9 mouse cellular contexts compared by ENCODE assay signal in the genomic region with DNA sequence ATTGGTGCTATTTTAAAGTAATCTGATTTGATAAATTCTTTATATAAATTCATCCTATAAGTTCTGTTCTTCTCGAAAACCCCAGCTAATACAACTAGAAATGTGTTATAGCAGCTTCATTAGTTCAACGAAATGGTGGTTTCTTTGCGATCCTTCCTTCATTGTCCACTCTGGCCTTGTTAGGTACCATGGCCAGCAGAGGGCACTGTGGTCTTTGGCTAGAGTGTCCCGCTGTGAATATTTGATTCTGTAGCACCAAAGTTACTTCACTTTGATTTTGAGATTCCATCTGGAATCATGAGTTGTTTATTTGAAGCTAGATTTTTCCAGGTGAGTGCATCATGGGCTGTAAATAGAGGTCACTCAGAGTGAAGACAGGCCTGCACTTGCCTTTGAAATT.
DNase-seq lines count a peak whose midpoint lies in the region; ATAC-seq and TF ChIP-seq lines count a peak whose summit lies in the region.
"Had no signal": no experiment of that assay in that cellular context is flagged by ENCODE, and none has a peak within 500 bp of the region (broad histone marks: within the 10 kb centered on the region; RNA-seq: fewer than 3 reads in every experiment).

No protein-coding gene starts in this region.

- no peak for TF ChIP-seq EP300 in MEL (IDR thresholded peaks at IDR 0.05; ENCODE audit: low read depth in 1 of 2, low read length in 2 of 2)

- H3K27me3 ChIP-seq in hindbrain, embryonic 11.5 days (ENCODE audit: control insufficient read depth, insufficient read depth, low read length): no peaks in the 10 kb centered on the region
- no peaks in the 10 kb centered on the region for H3K27me3 ChIP-seq in hindbrain, embryonic 13.5 days
- H3K27me3 ChIP-seq in MEL (ENCODE audit: control insufficient read depth in 1 of 2, insufficient read depth in 2 of 2, low read length in 2 of 2): no peaks in the 10 kb centered on the region

- no peaks in the 10 kb centered on the region for H3K9me3 ChIP-seq in hindbrain, embryonic 11.5 days (ENCODE audit: control insufficient read depth, low read length)
- H3K9me3 ChIP-seq in hindbrain, embryonic 13.5 days: no peaks in the 10 kb centered on the region
- H3K9me3 ChIP-seq in MEL (replicated peaks; ENCODE audit: insufficient read depth, low read length): no peaks in the 10 kb centered on the region
- H3K9me3 ChIP-seq: embryonic facial prominence, embryonic 13.5 days had no signal

- intact Hi-C loops in gastrocnemius, postnatal 36 days (cut with DNase I): loop anchor here (10.0 kb wide), 1 partner anchor 112 kb away; a partner anchor contains a TSS
- intact Hi-C loops in left cerebral cortex, postnatal 10 days (cut with DNase I): no loop called here

- H3K79me2 ChIP-seq in MEL (ENCODE audit: control insufficient read depth, insufficient read depth, low read length, poor library complexity): no peaks in the 10 kb centered on the region

- WGBS in hindbrain, embryonic 11.5 days: 50% methylated on average over 4 of the region's 4 CpGs
- WGBS in hindbrain, embryonic 13.5 days: 45% methylated on average over 4 of the region's 4 CpGs

- no peak overlapping the region for H3K27ac ChIP-seq in hindbrain, embryonic 11.5 days (ENCODE audit: low read depth, low read length)
- no peak overlapping the region for H3K27ac ChIP-seq in hindbrain, embryonic 13.5 days
- H3K27ac ChIP-seq in MEL (ENCODE audit: control insufficient read depth, low read depth, low read length): no peak overlapping the region
- H3K27ac ChIP-seq: embryonic facial prominence, embryonic 13.5 days had no signal

- H3K36me3 ChIP-seq in hindbrain, embryonic 11.5 days (ENCODE audit: control insufficient read depth, insufficient read depth, low read length): no peaks in the 10 kb centered on the region
- no peaks in the 10 kb centered on the region for H3K36me3 ChIP-seq in hindbrain, embryonic 13.5 days
- no peaks in the 10 kb centered on the region for H3K36me3 ChIP-seq in MEL (ENCODE audit: control insufficient read depth in 1 of 2, insufficient read depth in 2 of 2, low read length in 2 of 2)
- H3K36me3 ChIP-seq: embryonic facial prominence, embryonic 13.5 days had no signal

- no peak overlapping the region for H3K9ac ChIP-seq in hindbrain, embryonic 11.5 days (ENCODE audit: low read depth, low read length)
- H3K9ac ChIP-seq in hindbrain, embryonic 13.5 days: no peak overlapping the region
- H3K9ac ChIP-seq in MEL (ENCODE audit: control insufficient read depth, low read depth, low read length, poor library complexity, severe bottlenecking): no peak overlapping the region
- H3K9ac ChIP-seq: embryonic facial prominence, embryonic 13.5 days had no signal

- DNase-seq in hindbrain, embryonic 11.5 days (ENCODE audit: low spot score): peak; percentile 87
- DNase-seq in MEL (ENCODE audit: low read depth, low spot score): peak; percentile 7
- peak; percentile 39 for DNase-seq in brain, embryonic 18.5 days (ENCODE audit: low read depth, low spot score)
- peak; percentile 35 to 39 for DNase-seq in gastrocnemius, postnatal 36 days
- DNase-seq in left cerebral cortex, postnatal 10 days (ENCODE audit: extremely low spot score in 1 of 2, low spot score in 2 of 2): peak; percentile 44 to 71
- DNase-seq in retina, embryonic 14.5 days (ENCODE audit: low spot score): peak; percentile 87

- no peak overlapping the region for H3K4me2 ChIP-seq in hindbrain, embryonic 11.5 days (replicated peaks; ENCODE audit: low read depth, low read length)
- H3K4me2 ChIP-seq in hindbrain, embryonic 13.5 days: no peak overlapping the region
- H3K4me2 ChIP-seq: embryonic facial prominence, embryonic 13.5 days had no signal

- peak; percentile 23 for TF ChIP-seq RAD21 in MEL (IDR thresholded peaks at IDR 0.05; ENCODE audit: low read depth, low read length)

- TF ChIP-seq CTCF in MEL (IDR thresholded peaks at IDR 0.05 in 2 of 3, conservative IDR thresholded peaks at IDR 0.05 in 1 of 3; ENCODE audit: control insufficient read depth in 1 of 3, insufficient read depth in 1 of 3, low read depth in 2 of 3, low read length in 3 of 3, poor library complexity in 1 of 3, severe bottlenecking in 1 of 3): peak; percentile 26 to 53 (median 35)

- no peak for TF ChIP-seq POLR2A in MEL (IDR thresholded peaks at IDR 0.05; ENCODE audit: control insufficient read depth in 1 of 2, insufficient read depth in 1 of 2, low read depth in 1 of 2, low read length in 2 of 2, poor library complexity in 1 of 2)

- no peaks in the 10 kb centered on the region for H3K4me1 ChIP-seq in hindbrain, embryonic 11.5 days (replicated peaks; ENCODE audit: control insufficient read depth, insufficient read depth, low read length)
- H3K4me1 ChIP-seq in hindbrain, embryonic 13.5 days (replicated peaks): peaks cover 6% of the 10 kb centered on the region; the same call in 1 of the 2 replicates
- H3K4me1 ChIP-seq in MEL (ENCODE audit: control insufficient read depth in 1 of 2, insufficient read depth in 2 of 2, low read length in 2 of 2): no peaks in the 10 kb centered on the region

- no peak overlapping the region for H3K4me3 ChIP-seq in hindbrain, embryonic 11.5 days (ENCODE audit: low read depth, low read length)
- H3K4me3 ChIP-seq in hindbrain, embryonic 13.5 days: no peak overlapping the region
- no peak overlapping the region for H3K4me3 ChIP-seq in MEL (ENCODE audit: control insufficient read depth in 1 of 2, insufficient read depth in 1 of 2, low read depth in 2 of 2, low read length in 2 of 2)
- H3K4me3 ChIP-seq: embryonic facial prominence, embryonic 13.5 days had no signal

- no peak for ATAC-seq in hindbrain, embryonic 11.5 days (ENCODE audit: low FRiP score)
- ATAC-seq in hindbrain, embryonic 13.5 days (ENCODE audit: low FRiP score): no peak
- no peak for ATAC-seq in inflammation-experienced regulatory T-cells, adult 6 months

TF ChIP-seq in MEL, 35 proteins besides CTCF, POLR2A, EP300 and RAD21:
- TF ChIP-seq SMC3 (IDR thresholded peaks at IDR 0.05; ENCODE audit: low read depth, low read length) (peak; percentile 19; the same call in 1 of the 2 replicates), ELF1 (IDR thresholded peaks at IDR 0.05; ENCODE audit: low read depth, low read length) (no peak)

Comparison
In these comparisons a context has a peak if more than half of its experiments do, and no peak if none do; other contexts are left out.
1. DNase-seq: peak in every context shown above with its lines; median percentile 87 in hindbrain, embryonic 11.5 days; 87 in retina, embryonic 14.5 days; 58 in left cerebral cortex, postnatal 10 days; 39 in brain, embryonic 18.5 days; 37 in gastrocnemius, postnatal 36 days; 7 in MEL.